Mouse (Mus musculus) lung, postnatal 36 days (tissue): Measurements from ENCODE around the gene Aftph.
A peak's percentile ranks its signal among the peaks of the same experiment; 100 is the strongest.

ENCODE experiments used
- DNase-seq: peaks from one replicate; pipeline ENCODE4 v3.0.0; 2022; ENCODE audit warnings: mixed read lengths

Aftph gene

DNA sequence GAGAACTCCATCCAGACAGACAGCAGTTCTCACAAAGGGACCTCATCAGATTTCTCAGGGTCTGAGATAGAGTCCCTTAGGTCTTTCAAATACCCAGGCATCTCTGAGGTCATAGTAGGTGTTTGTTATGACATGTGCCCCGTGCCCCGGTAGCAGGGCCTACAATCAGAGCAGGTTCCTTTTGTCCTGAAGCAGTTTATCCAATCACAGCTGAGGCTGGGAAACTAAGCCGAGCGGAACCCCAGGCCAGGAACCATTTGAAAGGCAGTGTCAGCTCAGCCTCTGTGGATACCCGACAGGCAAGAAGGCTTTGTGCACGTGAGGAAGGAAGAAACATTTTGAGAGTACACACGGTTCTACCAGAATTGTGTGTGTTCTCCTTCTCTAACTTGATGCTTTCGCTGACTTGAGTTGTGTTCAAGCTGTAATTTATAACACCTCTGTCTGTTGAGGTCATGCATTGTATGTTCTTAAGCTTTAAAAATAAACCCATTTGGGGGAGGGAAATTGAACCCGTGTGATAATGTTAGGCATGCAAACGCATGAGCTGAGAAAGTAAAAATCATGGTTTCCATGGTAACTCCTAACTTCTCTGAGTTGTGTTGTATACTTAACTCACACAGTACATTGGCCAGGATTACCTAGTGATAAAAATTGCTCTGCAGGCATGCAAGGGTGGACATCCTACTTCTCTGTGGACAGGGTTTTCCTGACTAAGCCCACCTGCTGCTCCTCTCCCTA lies 94.2 kb downstream of the Aftph start:
- DNase-seq = no peak

DNA sequence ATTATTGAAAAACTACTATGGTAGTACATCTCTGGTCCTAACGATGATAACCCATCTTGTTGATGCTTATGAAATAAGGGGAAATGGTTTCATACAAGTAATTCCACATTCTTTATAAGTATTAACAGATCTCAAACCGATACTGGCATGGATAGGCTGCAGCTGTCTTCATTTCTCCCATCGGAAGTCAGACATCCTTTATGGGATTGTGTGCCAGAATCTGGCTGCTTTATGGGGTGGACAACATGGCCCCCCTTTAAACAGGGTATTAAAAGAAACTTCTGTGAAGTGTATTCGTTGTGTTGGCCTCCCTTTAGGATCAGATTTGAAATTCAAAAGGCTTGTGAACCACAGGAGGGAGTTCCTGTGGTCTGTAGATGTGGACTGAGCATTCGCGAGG lies 95.2 kb downstream of the Aftph start:
- no peak for DNase-seq

DNA sequence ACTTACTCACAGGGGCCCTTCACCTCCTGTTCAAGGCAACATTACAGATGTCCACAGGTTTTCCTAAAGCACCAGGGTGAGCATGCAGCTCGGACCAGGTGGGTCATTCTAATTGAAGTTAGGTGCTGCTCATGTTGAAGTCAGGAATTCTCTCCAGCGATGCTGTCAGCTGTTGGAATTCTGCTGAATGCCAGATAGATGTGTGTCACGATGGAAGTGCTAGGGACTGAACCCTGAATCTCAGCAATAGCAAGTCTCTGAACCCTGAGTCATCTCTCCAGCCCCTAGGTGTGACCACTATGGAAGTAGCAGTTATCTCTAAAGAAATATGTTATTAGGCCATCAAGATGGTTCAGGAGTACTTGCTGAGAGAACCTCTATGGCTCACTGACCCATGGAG lies 95.9 kb downstream of the Aftph start:
- no peak for DNase-seq

DNA sequence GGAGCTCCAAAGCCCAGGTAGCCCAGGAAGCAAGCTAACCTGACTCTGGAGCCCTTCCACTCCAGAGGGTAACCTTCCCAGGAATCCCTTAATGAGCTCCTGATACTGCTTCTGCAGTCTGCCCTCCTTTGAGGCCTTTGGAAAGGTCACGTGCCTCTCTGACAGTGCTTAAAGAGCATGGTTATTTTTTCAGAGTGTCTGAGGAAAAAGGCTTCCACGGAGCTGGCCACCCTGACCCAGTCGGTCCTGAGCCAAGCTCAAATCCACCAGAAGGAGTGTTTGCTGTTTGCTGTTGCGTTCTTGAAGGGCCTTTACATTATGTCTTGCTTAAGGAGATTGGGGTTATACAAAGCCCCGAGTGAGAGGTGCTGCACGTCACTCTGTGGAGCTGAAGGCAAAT lies 96.5 kb downstream of the Aftph start:
- DNase-seq = no peak

DNA sequence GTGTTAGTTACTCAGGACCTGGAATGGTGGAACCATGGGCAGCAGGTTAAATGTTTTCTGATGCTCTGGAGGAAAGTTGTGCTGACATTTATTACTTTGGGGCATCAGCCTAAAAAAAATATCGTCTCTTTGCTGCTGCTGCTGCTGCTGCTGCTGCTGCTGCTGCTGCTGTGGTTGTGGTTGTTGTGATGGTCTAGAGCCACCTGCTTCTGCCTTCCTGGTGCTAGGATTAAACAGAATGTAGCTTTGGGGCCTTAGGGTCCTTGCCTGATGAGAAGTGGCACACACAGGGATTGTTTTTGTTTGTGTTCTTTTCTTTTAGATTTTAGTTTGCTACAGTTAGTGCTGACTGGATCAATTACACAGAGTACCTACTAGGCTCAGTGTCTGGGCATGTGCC lies 97.2 kb downstream of the Aftph start:
- DNase-seq = no peak

DNA sequence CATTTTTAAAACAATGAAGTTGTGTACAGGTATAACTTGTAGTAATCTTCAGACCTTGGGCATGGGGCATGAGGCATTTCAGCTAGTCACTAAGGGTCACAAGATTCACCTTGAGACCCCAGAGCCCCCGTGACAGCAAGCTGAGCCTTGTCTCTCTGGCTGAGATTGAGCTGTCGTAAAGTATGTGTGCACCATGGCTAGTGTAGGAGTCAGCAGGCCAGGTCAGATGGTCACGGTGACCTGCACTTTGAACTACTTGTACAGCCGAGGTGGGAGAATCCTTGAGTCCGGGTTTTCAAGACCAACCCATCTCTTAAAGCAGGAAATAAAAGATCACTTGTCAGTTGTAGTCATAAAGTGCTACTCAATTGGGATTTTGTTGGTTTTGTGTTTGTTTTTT lies 98.2 kb downstream of the Aftph start:
- no peak for DNase-seq

DNA sequence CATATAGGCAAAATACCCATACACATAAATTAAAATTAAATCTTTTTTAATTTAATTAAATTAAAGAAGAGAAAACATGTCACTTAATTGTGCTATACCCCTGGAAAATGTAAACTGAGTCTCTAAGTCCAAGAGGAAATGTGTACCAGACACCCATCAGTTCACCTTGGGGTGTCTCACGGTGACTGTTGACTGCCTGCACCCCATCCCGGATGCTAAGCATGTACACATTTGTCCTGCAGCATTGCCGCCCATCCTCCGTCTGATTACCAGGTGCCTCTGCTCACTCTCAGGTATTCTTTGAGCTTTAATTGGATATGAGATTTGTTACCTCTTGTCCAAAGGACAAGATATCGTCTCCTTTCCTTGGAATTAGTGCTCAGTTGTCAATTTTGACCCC lies 99.1 kb downstream of the Aftph start:
- no peak for DNase-seq

DNA sequence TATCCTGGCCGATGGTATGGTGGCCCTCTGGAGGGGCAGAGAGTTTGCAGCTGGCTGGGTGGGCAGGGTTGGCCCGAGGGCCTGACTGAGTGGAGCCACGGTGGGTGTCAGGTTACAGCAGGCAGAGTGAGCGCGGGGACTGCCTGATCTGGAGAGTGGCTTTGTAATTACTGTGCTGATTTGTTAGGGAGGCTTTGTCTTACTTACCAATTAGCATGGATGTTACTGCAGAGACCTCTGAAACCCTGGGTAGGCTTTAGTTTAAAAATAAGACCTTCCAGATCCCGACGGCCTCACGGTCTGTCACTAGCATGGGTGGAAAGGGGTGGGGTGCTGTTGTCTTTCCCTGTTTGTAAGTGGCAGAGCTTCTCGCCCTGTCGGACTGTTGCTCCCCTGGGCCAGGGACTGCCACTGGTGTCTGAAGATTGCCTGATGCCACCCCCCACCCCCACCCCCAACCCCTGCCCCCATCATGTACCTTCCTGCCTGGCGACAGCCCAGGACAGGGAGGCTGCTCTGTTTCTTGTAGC lies 101.4 kb downstream of the Aftph start:
- peak; percentile 43 for DNase-seq

DNA sequence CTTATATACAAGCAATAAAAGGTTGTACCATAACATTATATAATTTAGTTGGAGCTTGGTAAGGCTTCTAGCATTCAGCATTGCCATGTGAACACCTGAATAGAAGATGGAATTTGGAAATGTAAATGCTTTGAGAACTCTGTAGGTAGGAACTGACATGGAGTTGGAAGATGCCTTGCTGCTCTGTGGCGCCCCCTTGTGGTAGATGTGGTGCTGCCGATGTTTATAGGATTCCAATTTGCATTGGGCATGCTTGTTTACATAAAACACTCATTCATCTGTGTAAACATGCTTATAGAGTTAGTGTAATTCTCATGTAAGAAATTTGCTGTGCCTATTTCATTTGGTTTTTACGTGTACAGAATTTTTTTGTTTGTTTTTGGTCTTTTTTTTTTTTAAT lies 102.5 kb downstream of the Aftph start:
- DNase-seq = peak; percentile 94

DNA sequence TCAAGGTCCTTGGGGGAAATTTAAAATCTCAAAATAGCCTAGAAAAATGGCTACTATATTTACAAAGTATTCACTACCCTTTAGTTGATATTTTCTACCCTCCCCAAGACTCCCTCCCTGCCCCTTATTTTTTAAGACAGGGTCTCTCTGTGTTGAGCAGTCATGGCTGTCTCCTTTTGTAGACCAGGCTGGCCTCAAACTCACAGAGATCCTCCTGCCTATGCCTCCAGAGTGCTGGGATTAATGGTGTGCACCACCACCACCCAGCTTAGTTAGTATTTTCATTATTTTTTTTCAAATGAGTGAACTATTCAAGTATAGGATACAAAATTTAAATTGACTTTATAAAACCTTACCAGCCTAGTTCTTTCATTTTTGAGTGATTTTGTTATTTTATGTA lies 104.3 kb downstream of the Aftph start:
- no peak for DNase-seq

DNA sequence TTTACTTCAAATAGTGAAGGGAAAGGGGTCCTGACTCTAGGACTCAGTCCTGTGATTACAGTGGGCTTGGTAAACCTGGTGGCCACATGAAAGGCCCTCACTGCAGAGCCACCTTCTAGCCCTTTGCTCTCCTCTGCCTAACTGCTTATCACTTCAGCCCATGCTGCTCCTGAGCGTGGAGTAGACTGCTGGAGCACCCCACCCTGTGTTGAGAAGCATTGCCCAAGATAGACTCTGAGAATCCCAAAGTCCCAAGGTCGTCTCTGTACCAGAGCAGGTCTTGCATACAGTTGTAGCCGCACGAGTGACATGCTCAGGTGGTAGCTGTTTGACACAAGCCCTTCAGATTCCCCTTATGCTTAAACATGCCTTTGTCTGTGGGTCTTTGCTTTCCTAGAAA lies 105.3 kb downstream of the Aftph start:
- DNase-seq = no peak

DNA sequence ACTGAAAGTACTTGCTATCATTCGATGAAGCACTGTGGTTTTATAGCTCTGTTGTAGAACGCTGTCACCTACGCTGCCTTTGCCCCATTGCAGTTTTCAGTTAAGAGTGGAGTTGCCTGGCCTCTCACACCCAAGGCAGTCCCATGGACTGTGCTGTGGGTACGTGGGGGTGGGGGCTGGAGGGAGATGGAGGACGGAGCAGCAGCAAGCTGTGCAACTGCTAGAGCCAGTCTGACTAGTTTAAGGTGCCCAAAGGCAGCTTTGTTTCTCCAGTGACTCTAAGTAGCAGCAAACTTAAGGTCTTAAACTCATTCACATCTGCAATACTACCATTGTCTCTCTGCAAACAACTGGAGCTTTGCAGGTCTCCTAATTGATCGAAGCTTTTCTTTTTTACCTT lies 105.7 kb downstream of the Aftph start:
- peak; percentile 32 for DNase-seq
